Mouse (Mus musculus) adrenal gland, adult 8-10 months (tissue): ENCODE results near the gene Zc2hc1c. TPM values are rescaled to one million over a fixed set of nuclear protein-coding genes. Genes with fewer than 3 reads are reported as not detected.

Experiments
- DNase-seq: peaks from one replicate; pipeline ENCODE4 v3.0.0; 2022
- microRNA-seq, 2 experiments: library from miRNA; unstranded; fragments of <30 nt; microRNA quantifications; one replicate each; pipeline ENCODE4 v1.2.0; 2022
- total RNA-seq, 4 experiments: library from RNA; stranded (reverse); gene quantifications; 2 replicates each; pipeline ENCODE4 v1.2.4; 2022

Gene Zc2hc1c
- total RNA-seq, 4 experiments from 2014 or later, result 2.5 to 4.3 (median 3.4) TPM

DNA sequence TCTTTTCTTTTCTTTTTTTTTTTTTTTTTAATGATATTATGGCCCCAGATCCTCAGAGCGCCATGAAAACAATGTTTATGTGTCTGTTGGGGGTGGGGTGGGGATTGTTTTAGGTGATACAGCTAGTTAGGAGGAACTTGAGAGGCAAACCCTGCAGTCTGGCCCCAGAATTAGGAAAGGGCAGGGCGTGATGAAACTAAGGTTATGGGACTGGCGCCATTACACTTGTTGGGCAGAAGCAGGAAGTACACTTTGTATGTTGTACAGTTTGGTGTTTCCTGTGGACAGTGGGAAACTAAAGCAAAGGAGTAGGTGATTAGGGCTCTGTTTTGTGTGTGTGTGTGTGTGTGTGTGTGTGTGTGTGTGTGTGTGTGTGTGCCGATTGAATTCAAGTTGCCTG, 51.6 kb downstream of the Zc2hc1c start:
- DNase-seq, result no peak

DNA sequence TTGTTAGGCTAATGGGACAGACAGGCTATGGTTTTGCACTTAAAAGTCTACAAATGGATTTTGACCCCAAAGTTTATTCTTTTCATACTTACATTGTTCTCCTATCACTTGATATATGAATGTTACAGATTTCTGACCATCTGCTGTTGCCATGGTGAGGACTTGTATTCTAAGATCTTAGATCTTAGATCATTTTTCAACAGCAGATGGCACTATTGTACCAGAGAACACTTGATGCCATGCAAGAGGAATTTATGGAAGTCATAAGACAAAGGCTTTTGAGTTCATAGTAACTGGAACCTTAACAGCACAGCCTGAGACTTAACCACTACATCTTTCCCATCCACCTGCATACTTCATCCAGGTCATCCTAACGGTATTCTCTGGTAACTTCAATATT, 52.7 kb downstream of the Zc2hc1c start:
- DNase-seq, result no peak

DNA sequence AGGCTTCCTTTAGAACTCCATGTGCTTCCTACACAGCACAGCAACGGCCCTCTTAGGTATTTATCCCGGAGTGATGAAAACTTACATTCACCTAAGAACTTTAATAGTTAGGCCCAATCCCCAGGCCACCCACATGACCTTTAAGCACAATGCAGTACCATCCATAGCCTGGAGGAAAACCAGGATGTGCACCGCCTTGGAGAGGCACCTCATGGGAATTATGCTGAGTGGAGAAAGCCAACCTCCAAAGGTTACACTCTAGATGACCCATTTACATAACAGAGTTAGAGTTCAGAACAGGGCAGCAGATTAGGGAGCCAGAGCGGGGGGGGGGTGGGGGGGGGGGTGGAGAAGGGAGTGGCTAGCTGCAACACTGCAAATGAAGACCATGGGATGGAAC, 53.9 kb downstream of the Zc2hc1c start:
- no peak for DNase-seq

DNA sequence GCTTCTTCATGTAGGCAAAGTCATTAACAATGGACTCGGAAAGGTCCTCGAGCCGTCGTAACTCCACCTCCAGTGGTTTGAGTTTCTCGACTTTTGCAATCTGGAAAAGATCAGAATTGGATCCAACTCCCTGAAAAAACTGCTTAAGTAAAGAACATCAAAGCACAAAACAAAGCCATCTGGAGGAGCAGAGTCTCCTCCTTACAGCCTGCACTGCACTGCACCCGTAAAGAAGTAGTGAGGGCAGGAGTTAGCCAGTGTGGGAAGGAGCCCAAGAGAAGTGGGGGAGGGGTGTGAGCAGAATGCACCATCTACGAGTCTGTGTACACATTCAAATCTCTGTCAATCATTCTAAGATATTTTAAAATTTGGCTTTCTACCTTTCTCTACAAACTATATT, 55.9 kb downstream of the Zc2hc1c start:
- DNase-seq, result no peak

DNA sequence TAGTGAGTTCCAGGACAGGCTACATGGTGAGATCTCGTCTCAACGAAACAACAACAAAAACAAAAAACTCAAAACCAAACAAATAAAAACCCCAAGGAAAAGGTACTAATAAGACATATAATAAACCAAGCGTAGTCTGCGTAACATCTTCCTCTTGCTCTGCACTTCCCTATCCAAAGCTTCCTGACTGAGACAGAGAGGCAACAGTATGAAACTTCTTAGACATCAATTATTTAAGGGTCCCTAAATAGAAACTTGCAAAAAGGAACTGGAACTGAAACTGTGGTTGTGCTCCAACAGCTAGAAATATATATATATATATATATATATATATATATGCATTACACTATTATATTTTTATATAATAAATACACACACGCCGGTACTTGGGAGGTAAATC, 57.2 kb downstream of the Zc2hc1c start:
- DNase-seq, result no peak

DNA sequence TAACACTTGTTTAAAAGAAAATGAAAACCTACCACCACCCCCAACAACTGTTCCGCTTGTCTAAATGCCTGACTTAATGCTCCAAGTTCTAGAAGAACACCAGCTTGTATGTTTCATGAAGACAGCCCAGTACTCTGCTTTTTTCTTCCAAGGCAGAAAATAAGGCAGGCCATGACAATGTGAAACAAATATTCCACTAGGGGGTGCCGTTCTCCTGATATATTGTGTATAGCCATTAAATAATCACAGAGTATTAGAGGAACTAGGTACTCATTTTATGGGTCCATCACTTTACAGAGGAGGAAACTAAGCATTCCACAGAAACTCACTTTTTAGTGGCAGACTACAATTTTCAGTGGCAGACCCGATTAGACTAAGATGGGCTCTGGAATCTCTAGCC, 58.0 kb downstream of the Zc2hc1c start:
- DNase-seq, result no peak

DNA sequence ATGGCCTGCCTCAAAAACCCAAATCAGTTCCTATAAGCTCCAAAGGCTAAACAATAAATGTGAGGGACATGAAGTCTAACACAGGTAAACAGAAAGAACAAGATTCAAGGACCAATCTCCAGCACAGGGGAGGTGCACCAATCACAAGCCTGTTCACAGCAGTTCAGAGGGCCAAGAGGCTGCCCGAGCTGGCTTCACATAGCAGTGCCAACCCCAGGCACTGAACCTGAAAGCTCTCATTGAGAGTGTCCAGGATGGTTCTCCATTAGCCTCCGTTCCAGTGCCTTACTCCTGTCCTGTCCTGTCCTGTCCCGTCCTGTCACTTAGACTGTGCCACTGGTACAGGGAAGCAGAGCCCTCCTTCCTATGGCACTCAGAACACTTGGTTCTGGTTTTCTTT, 58.8 kb downstream of the Zc2hc1c start:
- DNase-seq, result no peak

DNA sequence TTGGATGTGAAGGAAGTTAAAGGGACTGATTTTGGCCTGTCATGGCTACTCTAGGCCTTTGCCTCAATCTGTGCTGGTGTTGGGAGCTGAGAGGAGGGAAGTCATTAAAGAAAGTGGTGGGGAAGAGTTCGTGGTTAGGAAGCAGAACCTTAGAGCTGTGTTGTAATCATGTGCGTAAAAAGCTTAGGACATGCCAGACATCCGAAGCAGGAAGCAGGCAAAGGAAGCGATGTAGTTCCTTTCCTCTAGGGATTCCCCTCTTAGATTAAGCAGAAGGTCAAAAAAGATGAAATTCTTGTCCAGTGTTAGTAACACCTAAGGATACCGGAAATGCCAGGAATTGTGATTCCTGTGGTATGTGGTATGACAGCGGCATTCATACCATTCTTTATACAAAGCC, 59.9 kb downstream of the Zc2hc1c start:
- no peak for DNase-seq

Small RNAs within 50 kb of the gene (microRNA-seq; reads per million reads assigned to microRNA genes)
- gene Mir6938, result 0 to 0.67 reads per million in 2 experiments

Other genes with a start within 250 kb of the Zc2hc1c start
- gene Prox2, start 177.8 kb upstream of the Zc2hc1c start, total RNA-seq, result 1 to 10 TPM; 3.0 to 7.9 (median 6.0) TPM
- gene Dlst, start 177.8 kb upstream of the Zc2hc1c start, total RNA-seq, result 100 to 1,000 TPM; 226 to 318 (median 254) TPM
- gene Rps6kl1, start 137.3 kb upstream of the Zc2hc1c start, total RNA-seq, result 1 to 10 TPM; 1.0 to 2.3 (median 1.8) TPM
- gene Pgf, start 110.8 kb upstream of the Zc2hc1c start, total RNA-seq, result 1 to 10 TPM; 2.4 to 5.9 (median 4.5) TPM
- gene Eif2b2, start 69.1 kb upstream of the Zc2hc1c start, total RNA-seq, result 100 to 1,000 TPM in 3 of 4 experiments, 10 to 100 TPM in 1; 91.5 to 111 (median 106) TPM
- 10 to 100 TPM; 12.1 to 23.4 (median 18.7) TPM for gene Mlh3, start 18.0 kb upstream of the Zc2hc1c start, total RNA-seq
- gene Acyp1, start 153 bp upstream of the Zc2hc1c start, total RNA-seq, result 10 to 100 TPM; 29.3 to 36.6 (median 32.8) TPM
- gene Nek9, start 50.8 kb downstream of the Zc2hc1c start, total RNA-seq, result 100 to 1,000 TPM in 3 of 4 experiments, 10 to 100 TPM in 1; 96.5 to 138 (median 126) TPM
- 100 to 1,000 TPM; 326 to 334 (median 331) TPM for gene Tmed10, start 86.3 kb downstream of the Zc2hc1c start, total RNA-seq
- gene Fos, start 185.3 kb downstream of the Zc2hc1c start, total RNA-seq, result 10 to 100 TPM; 13.3 to 32.9 (median 13.7) TPM